Mouse (Mus musculus) erythroblast, adult 5-6 weeks (primary cell): ENCODE results near the gene Smdt1. TPM values are rescaled to one million over a fixed set of nuclear protein-coding genes. Genes with fewer than 3 reads are reported as not detected.

Experiments
- ATAC-seq: replicated peaks from 2 replicates; pipeline ENCODE4 v1.8.0; 2016; ENCODE audit warnings: moderate number of reproducible peaks, mild to moderate bottlenecking, moderate TSS enrichment, inconsistent platforms; ENCODE audit not compliant: poor library complexity, low FRiP score, severe bottlenecking
- total RNA-seq, 2 experiments: library from RNA; stranded (forward) in 1 of 2; stranded (reverse) in 1 of 2; fragments of 150-400 nt in 1 of 2; fragments of 200-764, 138-1000 nt in 1 of 2; gene quantifications; 2 replicates each; pipeline versions ENCODE4 v1.2.3 to v1.2.4; 2015 to 2017; ENCODE audit warnings: low replicate concordance in 2 of 2

Gene Smdt1
- total RNA-seq, 2 experiments from 2014 or later = 42.7 to 91.5 TPM

DNA sequence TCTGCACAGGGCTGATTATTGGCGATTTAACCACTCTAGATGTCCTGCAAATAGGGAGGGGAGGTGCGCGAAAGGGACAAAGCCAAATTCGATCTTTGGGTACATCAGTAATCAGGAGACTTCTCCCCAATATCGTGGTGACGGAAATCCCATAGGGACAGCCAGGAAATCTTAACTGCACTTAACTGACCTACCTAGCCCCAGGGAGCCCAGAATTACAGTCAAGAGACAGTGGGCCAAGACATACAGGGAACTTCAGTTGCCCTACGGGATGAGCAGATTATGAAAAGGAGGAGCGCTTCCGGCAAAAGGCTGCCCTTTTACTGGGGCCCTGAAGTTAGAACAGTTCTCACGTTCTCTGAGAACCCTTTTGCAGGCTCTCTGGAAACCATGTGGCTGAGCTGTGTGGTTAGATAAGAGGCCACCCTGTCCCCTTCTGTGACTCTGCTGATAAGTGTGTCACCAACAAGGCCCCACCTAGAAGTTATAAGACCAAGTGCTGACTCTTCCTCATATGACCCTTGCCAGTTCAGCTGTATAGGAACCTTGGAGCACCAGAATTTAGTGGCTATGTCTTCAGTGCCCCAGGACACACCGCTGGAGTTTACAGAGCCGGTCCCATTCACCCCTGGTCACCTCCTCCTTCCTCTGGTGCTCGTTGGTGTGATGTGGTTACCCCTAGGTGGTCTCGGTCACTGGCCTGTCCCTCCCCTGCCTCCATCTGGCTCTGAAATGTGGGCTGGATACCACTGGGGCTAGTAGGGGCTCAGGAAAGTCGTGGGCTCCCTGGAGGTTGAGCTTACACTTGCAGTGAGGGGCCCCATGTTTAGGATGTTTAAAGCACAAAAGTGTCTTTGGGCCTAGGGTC, 3.1 kb downstream of the Smdt1 start:
- peak; percentile 45 for ATAC-seq

DNA sequence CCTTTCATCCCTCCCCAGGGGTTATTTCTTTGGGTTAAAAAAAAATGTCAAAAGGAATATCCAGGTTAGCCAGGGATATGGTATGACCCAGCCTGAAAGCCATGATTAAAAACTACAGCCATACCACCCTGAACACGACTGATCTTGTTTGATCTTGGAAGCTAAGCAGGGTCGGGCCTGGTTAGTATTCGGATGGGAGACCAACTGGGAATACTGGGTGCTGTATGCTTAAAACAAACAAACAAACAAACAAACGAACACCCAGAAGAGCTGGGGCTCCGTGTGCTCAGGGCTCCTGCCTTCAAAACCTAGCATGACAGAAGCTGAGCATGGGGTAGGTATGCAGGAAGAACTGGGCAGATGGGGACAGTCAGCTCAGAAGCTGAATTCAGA, 3.8 kb downstream of the Smdt1 start:
- no peak for ATAC-seq

DNA sequence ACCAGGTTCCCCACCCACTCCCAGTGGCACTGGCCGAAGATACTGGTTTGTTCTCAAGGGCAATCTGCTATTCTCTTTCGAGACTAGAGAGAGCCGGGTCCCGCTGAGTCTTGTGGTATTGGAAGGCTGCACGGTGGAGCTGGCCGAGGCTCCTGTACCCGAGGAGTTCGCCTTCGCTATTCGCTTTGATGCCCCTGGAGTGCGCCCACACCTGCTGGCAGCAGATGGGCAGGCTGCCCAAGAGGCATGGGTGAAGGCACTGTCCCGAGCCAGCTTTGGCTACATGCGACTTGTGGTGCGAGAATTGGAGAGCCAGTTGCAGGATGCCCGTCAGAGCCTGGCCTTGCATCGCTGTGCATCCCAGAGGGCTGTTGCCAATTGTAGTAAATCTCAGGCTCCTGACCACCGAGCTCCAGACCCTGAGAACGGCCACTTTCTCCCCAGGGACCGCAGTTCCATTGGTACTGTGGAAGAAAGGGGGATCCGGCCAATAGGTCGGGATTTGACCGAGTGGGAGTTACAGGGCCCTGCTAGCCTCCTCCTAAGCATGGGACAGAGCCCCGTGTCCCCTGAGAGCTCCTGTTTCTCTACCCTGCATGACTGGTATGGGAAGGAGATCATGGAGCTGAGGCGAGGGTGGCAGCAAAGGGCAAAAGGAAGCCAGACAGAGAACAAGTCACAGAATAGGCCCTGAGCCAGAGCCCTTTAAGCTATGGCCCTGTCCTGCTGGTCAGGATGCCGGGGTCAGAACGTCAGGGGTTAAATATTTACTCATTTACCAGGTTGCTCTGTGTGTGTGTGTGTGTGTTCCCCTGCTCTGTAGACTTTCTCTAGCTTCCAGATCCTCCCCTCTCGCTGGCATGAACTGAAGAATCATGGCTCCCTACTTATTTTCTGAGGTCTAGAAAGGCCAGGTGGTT, 4.9 kb downstream of the Smdt1 start:
- ATAC-seq = no peak

DNA sequence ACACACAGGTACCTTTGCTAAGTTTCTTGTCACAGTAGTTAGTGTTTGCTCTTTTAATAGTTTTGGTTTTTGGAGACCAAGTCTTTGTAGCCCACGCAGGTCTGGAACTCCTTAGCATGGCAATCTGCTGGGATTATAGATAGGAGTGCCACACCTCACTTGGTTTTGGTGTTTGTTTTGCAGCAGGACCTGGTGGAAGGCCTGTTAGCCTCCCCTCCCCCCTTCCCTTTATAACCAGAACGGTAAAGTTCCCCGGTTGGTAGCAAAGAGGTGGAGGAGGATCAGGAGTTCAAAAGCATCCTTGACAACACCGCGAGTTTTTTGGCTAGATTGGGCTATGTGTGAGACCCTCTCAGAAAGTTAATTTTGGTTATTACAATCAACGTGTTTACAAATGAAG, 6.2 kb downstream of the Smdt1 start:
- ATAC-seq = no peak

DNA sequence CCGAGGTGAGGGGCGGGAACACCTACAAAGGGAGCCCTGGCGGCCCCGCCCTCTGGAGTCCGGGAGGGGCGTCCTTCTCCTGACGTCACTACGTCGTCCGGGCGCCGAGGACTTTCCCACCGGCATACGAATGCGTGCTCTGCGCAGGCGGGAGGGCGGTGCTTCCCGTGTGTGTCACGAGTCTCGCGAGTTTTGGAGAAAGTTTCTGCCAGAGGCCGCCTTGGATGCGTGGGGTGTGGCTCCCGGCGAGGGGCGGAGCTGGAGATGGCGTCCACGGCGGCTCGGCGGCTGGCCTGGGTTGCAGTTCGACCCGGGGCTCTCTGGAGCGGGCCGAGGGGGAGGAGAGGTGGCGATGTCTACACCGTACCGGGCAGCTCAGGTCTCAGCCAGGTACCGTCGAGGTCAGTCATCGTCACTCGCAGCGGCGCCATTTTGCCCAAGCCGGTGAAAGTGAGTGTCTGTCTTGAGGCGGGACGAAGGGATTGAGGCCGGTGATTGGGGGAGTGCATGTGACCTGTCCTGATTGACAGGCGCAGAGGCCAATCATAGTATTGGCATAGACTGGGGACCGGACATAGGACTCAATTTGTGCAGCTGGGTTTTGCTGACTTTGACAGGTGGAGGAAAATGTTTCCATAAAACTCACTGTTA, 7.2 kb downstream of the Smdt1 start:
- ATAC-seq = peak; percentile 69

DNA sequence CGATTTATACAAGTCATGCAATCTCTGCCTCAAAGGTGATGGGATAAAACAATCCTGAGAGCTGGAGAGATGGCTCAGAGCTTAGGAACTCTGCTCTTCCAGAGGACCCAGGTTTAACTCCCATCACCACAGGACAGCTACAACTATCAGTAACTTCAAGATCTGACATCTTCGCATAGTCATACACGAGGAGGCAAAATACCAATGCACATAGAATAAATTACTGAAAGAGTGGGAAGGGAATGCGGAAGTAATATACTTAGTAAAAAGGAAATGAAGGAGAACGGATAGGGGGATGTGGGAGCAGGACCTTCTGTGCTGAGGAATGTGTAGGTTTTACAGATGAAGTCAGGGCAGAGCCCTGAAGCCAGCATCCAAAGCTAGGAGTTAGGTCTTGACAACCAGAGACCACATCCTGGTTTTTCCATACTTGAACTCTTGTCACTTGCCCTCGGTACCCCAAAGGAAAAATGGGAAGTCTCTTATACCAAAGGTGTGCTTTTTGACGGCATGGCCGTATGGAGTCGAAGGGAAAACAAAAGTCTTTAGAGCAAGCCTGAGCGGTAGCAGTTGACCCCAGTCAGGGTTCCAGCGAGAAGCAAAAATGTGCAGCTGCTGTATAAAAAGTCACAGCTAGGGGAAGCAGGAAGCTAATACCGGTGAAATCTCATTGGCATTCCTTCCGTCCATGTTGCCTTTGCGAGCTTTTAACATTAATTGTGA, 8.0 kb downstream of the Smdt1 start:
- peak; percentile 3 for ATAC-seq

DNA sequence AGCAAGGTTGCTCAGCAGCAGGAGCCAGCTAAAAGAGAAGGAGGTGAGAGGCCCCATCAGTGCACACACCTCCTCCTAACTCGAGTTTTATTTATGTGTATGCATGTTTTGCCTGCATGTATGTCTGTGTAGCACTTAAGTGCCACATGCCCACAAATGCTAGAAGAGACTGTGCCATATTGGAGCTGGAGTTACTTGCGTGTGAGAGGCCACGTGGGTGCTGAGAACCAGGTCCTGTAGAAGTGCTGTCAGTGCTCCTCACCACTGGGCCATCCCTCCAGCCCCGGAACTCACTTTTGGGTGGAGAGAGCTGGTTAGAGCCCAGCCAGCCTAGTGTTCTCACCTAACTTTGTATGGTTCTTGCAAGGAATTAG, 8.5 kb downstream of the Smdt1 start:
- ATAC-seq = no peak

DNA sequence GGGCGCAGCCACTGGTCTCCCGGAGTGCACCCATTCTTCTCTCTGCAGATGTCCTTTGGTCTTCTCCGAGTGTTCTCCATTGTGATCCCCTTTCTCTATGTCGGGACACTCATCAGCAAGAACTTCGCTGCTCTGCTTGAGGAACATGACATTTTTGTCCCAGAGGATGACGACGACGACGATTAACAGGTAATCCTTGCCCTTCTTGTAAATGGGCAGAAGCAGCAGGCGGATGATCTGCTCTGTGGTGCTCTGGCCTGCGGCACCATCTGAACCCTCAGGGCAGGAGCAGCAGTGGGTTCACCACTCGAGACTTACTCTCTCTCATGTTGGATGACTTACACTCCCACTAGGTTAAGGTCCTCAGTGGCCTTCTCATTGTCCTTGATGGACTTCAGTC, 9.1 kb downstream of the Smdt1 start:
- no peak for ATAC-seq

DNA sequence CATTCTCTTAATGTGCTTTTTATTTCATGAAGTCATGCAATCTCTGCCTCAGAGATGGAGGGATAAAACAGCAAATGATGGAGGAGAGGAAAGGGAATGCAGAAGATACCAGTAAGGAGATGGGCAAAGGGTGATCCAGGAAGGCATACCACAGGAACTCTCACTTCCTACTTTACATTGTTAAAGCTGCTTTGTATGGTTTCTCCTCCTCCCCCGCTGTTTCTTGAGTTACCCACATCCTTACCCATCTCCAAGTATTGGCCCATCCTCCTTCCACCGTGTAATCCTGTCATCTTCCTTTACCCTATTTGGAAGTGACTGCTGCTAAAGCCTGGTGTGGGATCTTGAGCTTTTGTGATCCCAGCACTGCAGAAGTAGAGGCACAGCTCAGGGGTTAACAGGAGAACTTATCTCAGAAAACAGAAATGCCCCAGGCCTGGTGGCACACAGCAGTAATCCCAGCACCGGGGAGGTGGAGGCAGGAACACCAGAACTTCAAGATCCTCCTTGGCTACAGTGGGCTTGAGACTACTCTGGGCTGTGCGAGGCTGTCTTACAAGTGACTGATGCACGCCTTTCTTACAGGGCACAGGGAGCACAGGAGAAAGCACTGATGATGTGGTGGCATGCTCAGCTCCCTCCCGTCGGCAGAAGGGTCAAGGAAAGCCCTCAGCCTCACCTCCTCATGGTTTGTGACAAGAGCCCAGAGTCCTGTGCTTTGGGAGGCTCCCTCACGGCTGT, 9.7 kb downstream of the Smdt1 start:
- no peak for ATAC-seq

DNA sequence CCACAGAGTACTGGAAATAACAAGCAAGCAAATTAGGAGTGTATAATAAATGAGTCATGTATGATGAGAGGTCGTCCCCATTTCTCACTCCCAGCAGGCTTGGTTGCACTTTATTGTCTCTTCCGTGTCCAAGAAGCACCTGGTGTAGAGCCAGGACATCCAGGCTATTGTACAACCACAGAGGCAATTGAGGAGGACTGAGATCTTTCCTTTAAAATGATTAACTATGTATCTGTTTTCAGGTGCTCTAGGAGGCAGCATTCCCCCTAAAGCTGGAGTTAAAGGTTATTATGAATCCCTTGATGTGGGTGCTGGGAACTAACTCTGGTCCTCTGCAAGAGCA, 10.2 kb downstream of the Smdt1 start:
- no peak for ATAC-seq

DNA sequence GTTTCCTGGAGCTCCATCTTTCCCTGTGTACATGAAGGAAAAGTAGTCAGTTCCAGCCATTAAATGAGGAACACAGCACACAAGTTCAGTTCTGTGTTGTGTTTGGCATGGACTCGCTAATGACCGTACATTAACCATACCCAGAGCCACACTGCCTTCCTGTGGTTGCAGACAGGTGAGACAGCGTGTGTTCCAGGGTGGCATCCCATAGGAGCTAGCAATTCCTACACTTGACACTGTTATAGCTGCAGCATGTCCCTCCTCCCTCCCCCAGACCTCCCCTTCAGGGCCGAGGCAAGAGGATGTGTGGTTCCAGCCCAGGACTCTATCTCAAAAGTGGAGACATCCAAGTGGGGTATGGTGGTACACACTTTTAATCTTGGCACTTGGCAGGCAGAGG, 11.6 kb downstream of the Smdt1 start:
- ATAC-seq = no peak

DNA sequence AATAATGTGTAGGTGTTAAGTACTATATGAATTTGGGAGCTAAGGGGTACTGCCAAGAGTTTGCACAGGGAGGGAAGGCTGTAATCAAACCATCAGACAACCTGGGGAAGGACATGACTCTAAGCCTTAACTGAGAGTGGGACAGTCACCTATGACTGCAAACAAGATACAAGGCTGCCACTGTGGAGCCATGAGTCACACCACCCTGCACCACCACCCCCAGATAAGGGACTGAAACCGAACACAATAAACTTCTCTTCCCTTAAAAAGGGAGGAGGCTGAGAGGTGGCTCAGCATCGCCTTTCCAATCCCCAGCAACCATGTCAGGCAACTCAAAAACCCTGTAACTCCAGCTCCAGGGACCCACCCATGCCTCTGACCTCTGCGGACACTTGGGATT, 12.7 kb downstream of the Smdt1 start:
- no peak for ATAC-seq

DNA sequence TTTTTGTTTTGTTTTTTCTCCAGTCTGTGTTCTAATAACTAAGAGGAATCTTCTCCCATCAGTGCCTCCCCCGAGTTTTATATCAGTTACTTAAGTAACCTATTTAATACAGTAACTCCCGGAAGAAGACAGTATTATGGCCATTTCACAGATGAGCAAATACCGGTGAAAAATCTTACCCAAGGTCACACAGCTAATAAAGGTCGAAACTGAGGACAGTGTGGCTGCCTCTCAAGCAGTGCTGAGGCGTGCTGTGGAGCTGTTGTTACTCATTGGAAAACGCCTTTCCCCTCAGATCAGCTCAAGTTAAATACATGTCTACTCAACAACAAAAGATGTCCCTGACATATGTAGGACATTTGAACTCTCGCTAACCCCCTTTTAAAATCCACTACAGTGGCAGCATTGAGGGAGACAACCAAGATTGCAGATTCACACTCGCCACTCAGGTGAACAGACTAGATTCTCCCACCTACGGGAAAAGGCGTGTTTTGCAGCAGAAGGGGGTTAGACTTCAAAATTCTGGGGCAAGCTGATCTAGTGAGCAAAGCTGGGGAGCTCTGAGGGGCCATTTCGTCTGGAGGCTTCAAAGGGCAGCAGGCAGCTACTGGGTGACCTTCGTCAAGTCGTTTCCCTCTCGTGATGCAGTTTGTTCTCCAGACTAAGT, 14.5 kb downstream of the Smdt1 start:
- peak; percentile 7; the same call in 1 of the 2 replicates for ATAC-seq

DNA sequence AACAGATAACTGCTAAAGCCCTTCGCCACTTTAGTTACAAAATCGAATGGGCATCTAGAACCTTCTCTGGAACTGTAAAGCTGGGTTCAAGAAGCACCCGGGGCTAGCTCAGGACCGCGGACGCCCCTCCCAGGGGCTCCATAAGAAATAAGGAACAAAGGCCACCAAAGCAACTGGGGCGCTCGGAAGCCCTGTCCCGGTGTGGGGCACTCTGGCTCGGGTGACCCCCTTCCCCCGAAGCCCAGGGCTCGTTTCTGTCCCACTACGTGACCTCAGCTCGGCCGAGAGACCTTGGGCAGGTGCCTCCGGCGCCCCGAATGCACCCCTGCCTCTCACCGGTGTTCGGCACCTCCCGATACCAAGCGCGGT, 15.0 kb downstream of the Smdt1 start:
- no peak; the same call in 1 of the 2 replicates for ATAC-seq

DNA sequence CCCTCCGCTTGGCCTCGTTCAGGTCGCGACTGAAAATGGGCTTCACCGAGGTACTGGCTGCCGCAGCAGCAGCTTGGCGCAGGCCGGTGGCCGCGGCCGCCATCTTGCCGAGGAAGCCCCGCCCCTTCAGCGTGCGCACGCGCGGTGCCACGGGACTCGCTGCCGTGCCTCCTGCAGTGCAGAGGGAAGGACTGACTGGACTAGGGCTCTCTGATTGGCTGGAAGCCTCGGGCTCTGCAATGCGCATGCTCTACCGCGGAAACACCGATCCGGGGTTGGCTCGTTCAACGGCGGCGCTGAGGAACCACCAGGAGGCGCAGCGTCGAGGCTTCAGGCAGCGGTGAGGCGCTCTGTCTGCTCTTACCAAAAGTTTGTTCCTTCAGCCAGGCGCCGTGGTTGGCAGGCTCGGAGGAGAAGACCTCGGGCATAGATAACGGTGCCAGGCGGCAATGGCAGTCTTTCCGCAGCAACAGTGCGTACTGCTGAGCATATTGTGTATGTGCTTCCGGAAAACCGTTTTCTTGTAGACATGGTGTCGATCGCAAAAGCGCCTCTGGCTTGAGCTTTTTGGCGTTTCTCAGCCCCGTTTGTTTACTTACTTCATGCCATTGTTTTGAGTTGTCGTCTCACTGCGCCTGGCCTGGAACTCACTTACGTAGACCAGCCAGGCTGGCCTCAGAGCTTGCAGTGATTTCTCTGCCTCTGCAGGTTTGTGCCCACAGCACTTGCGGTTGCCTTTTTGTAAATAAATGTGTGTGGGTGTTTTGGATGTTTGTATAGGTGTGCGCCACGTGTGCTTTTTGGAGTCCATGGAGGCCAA, 15.6 kb downstream of the Smdt1 start, which contains the start of gene Ndufa6:
Gene Ndufa6 (minus strand): TSS at position 197 of the 820 bp plus-strand sequence.
- ATAC-seq = peak; percentile 93

DNA sequence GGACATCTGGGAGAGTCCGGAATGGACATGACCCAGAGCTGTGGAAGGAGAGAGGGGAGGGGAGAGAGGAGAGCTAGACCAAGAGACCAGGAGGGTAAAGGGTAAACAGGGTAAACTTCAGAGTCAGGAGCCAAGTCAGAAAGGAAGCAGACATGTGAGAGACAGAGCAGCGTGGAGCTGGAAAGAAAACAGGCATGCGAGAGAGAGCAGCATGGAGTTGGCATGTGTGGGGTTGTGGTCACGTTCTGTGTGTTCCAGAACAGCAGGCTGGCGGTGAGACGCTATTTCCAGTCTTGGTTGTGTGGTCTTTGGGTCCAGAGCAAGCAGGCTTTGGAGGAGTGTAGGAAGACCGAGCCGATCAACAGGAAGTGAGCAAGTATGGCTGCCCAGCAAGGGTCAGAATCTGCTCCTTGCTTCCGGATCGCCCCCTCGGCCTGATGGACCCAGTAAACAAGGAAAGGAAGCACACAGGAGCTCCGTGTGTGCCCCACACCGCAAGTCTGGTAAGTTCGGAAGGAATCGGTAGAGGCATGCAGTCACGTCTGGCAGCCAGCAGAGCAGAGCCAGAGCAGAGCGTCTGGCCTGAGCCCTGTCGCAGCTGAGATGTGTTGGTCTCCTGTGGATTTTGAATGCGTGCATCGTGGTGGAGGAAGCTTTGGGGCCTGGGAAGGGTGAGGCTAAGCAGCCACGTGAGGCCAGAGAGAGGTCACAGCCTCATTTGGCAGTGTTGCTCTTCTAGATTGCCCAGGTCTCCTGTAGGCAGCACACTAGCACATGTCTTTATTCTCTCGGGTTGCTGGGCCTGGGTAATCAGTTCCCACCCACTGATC, 19.9 kb downstream of the Smdt1 start:
- ATAC-seq = no peak

DNA sequence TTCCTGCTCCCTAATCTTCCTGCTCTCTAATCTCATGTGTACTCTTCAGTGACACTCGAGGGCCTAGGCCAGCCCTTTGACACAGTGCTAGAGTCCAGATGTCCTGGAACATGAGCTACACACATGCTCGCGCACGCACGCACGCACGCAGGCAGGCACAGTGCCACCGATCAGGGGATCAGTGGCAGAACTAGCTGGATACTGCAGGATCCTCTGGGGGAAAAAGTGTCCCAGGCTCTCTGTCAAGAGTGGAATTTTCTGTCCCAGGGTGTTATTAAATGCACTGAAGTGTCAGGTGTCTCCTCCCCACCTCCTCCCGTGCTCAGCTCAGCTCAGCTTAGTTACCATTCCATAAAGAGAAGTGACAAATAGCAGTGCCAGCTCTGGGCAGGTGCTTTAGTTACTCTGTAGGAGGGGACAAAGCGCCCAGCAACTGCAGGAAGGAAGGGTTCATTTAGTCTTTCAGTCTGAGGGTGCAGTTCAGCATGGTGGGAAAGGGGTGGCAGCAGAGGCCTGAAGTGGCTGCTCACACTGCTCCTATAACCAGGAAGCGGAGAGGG, 22.8 kb downstream of the Smdt1 start:
- ATAC-seq = no peak
